Mouse (Mus musculus): Measurements from ENCODE around the gene Tbc1d9b. TPM values are rescaled to one million over a fixed set of nuclear protein-coding genes. Genes with fewer than 3 reads are reported as not detected.

The Tbc1d9b gene
- polyA plus RNA-seq, 1 experiment from 2014 or later = 30.1 TPM

- H3K27ac ChIP-seq (ENCODE audit: low read depth, low read length) = no peak overlapping the region
- H3K9me3 ChIP-seq (ENCODE audit: control insufficient read depth, low read length) = no peaks in the 10 kb centered on the region
- 59% methylated on average over 11 of the region's 11 CpGs for WGBS
- H3K4me2 ChIP-seq = no peak overlapping the region
- H3K9ac ChIP-seq (ENCODE audit: low read depth, low read length) = no peak overlapping the region
- H3K36me3 ChIP-seq (ENCODE audit: control insufficient read depth, insufficient read depth, low read length) = no peaks in the 10 kb centered on the region
- ATAC-seq (replicated peaks; ENCODE audit: low FRiP score) (no peak), DNase-seq (ENCODE audit: low spot score) (peak; percentile 50)
- peaks cover 38% of the 10 kb centered on the region for H3K4me1 ChIP-seq (replicated peaks; ENCODE audit: control insufficient read depth, insufficient read depth, low read length)
- no peaks in the 10 kb centered on the region for H3K27me3 ChIP-seq (replicated peaks; ENCODE audit: control insufficient read depth, insufficient read depth, low read length)
- no peak overlapping the region for H3K4me3 ChIP-seq (ENCODE audit: low read depth, low read length)
These were observed 81.9 kb downstream of the Tbc1d9b start for GRCm38 (mm10) chr11:50212848-50213758.

GRCm38 (mm10) chr11:50214631-50215030 lies 83.4 kb downstream of the Tbc1d9b start:
- H3K4me2 ChIP-seq = no peak overlapping the region
- no peak for DNase-seq (ENCODE audit: low spot score)
- H3K27ac ChIP-seq (ENCODE audit: low read depth, low read length) = no peak overlapping the region
- no peak overlapping the region for H3K9ac ChIP-seq (ENCODE audit: low read depth, low read length)
- ATAC-seq (replicated peaks; ENCODE audit: low FRiP score) = no peak
- H3K9me3 ChIP-seq (ENCODE audit: control insufficient read depth, low read length) = no peaks in the 10 kb centered on the region
- peaks cover 49% of the 10 kb centered on the region for H3K4me1 ChIP-seq (replicated peaks; ENCODE audit: control insufficient read depth, insufficient read depth, low read length)
- no peaks in the 10 kb centered on the region for H3K36me3 ChIP-seq (ENCODE audit: control insufficient read depth, insufficient read depth, low read length)
- WGBS = 86% methylated on average over 6 of the region's 6 CpGs
- H3K4me3 ChIP-seq (ENCODE audit: low read depth, low read length) = no peak overlapping the region
- no peaks in the 10 kb centered on the region for H3K27me3 ChIP-seq (replicated peaks; ENCODE audit: control insufficient read depth, insufficient read depth, low read length)

- H3K4me1 ChIP-seq (replicated peaks; ENCODE audit: control insufficient read depth, insufficient read depth, low read length) = peaks cover 49% of the 10 kb centered on the region
- H3K4me2 ChIP-seq = peak overlapping the region; percentile 16
- no peak for ATAC-seq (replicated peaks; ENCODE audit: low FRiP score)
- no peak overlapping the region for H3K27ac ChIP-seq (ENCODE audit: low read depth, low read length)
- no peaks in the 10 kb centered on the region for H3K27me3 ChIP-seq (replicated peaks; ENCODE audit: control insufficient read depth, insufficient read depth, low read length)
- no peaks in the 10 kb centered on the region for H3K36me3 ChIP-seq (ENCODE audit: control insufficient read depth, insufficient read depth, low read length)
- no peak for DNase-seq (ENCODE audit: low spot score)
- no peaks in the 10 kb centered on the region for H3K9me3 ChIP-seq (ENCODE audit: control insufficient read depth, low read length)
- WGBS = 36% methylated on average over 9 of the region's 9 CpGs
- 0 out of 2 replicates have a peak overlapping the region, but pooled peaks have one; percentile 2 for H3K9ac ChIP-seq (ENCODE audit: low read depth, low read length)
- no peak overlapping the region for H3K4me3 ChIP-seq (ENCODE audit: low read depth, low read length)
These were observed 84.4 kb downstream of the Tbc1d9b start for GRCm38 (mm10) chr11:50215633-50216032.

GRCm38 (mm10) chr11:50216724-50217366 lies 85.6 kb downstream of the Tbc1d9b start:
- DNase-seq (ENCODE audit: low spot score) (no peak), ATAC-seq (replicated peaks; ENCODE audit: low FRiP score) (no peak)
- H3K9ac ChIP-seq (ENCODE audit: low read depth, low read length) = no peak overlapping the region
- H3K27me3 ChIP-seq (replicated peaks; ENCODE audit: control insufficient read depth, insufficient read depth, low read length) = no peaks in the 10 kb centered on the region
- 61% methylated on average over 4 of the region's 4 CpGs for WGBS
- no peaks in the 10 kb centered on the region for H3K36me3 ChIP-seq (ENCODE audit: control insufficient read depth, insufficient read depth, low read length)
- H3K4me1 ChIP-seq (replicated peaks; ENCODE audit: control insufficient read depth, insufficient read depth, low read length) = peaks cover 43% of the 10 kb centered on the region
- no peak overlapping the region for H3K27ac ChIP-seq (ENCODE audit: low read depth, low read length)
- no peak overlapping the region for H3K4me3 ChIP-seq (ENCODE audit: low read depth, low read length)
- no peak overlapping the region for H3K4me2 ChIP-seq
- no peaks in the 10 kb centered on the region for H3K9me3 ChIP-seq (ENCODE audit: control insufficient read depth, low read length)

- no peak for ATAC-seq (replicated peaks; ENCODE audit: low FRiP score)
- Histone ChIP-seq H3K27ac (ENCODE audit: low read depth, low read length) (no peak overlapping the region), H3K4me2 (no peak overlapping the region), H3K4me3 (ENCODE audit: low read depth, low read length) (no peak overlapping the region), H3K9ac (ENCODE audit: low read depth, low read length) (no peak overlapping the region), H3K9me3 (ENCODE audit: control insufficient read depth, low read length) (no peaks in the 10 kb centered on the region), H3K27me3 (replicated peaks; ENCODE audit: control insufficient read depth, insufficient read depth, low read length) (no peaks in the 10 kb centered on the region), H3K4me1 (replicated peaks; ENCODE audit: control insufficient read depth, insufficient read depth, low read length) (peaks cover 40% of the 10 kb centered on the region), H3K36me3 (ENCODE audit: control insufficient read depth, insufficient read depth, low read length) (no peaks in the 10 kb centered on the region)
- WGBS = 59% methylated on average over 4 of the region's 4 CpGs
- no peak for DNase-seq (ENCODE audit: low spot score)
These were observed 86.6 kb downstream of the Tbc1d9b start for GRCm38 (mm10) chr11:50217811-50218210.

GRCm38 (mm10) chr11:50219833-50220232 lies 88.6 kb downstream of the Tbc1d9b start:
- Histone ChIP-seq H3K27me3 (replicated peaks; ENCODE audit: control insufficient read depth, insufficient read depth, low read length) (no peaks in the 10 kb centered on the region), H3K9ac (ENCODE audit: low read depth, low read length) (no peak overlapping the region), H3K4me2 (no peak overlapping the region), H3K9me3 (ENCODE audit: control insufficient read depth, low read length) (no peaks in the 10 kb centered on the region), H3K4me1 (replicated peaks; ENCODE audit: control insufficient read depth, insufficient read depth, low read length) (peaks cover 46% of the 10 kb centered on the region), H3K4me3 (ENCODE audit: low read depth, low read length) (no peak overlapping the region), H3K36me3 (ENCODE audit: control insufficient read depth, insufficient read depth, low read length) (no peaks in the 10 kb centered on the region), H3K27ac (ENCODE audit: low read depth, low read length) (no peak overlapping the region)
- ATAC-seq (replicated peaks; ENCODE audit: low FRiP score) (no peak), DNase-seq (ENCODE audit: low spot score) (no peak)
- WGBS = 58% methylated on average over 2 of the region's 2 CpGs

Other genes starting within 250 kb of the Tbc1d9b start
- not detected in 2 replicates for gene Rasgef1c, start 229.6 kb upstream of the Tbc1d9b start, polyA plus RNA-seq (2014; fragmentation: Nextera tagmentation; extraction: Ambion mirVana)
- gene Rnf130, start 106.0 kb upstream of the Tbc1d9b start, polyA plus RNA-seq (2014; fragmentation: Nextera tagmentation; extraction: Ambion mirVana) = 47.8 and 48.0 TPM in 2 replicates
- 13.9 and 18.7 TPM in 2 replicates for gene Mrnip, start 43.0 kb downstream of the Tbc1d9b start, polyA plus RNA-seq (2014; fragmentation: Nextera tagmentation; extraction: Ambion mirVana)
- gene Sqstm1, start 79.4 kb downstream of the Tbc1d9b start, polyA plus RNA-seq (2014; fragmentation: Nextera tagmentation; extraction: Ambion mirVana) = 176 and 177 TPM in 2 replicates
- 22.3 and 25.4 TPM in 2 replicates for gene Mgat4b, start 79.5 kb downstream of the Tbc1d9b start, polyA plus RNA-seq (2014; fragmentation: Nextera tagmentation; extraction: Ambion mirVana)
- 0.82 and 2.6 TPM in 2 replicates for gene Ltc4s, start 107.2 kb downstream of the Tbc1d9b start, polyA plus RNA-seq (2014; fragmentation: Nextera tagmentation; extraction: Ambion mirVana)
- gene Maml1, start 160.9 kb downstream of the Tbc1d9b start, polyA plus RNA-seq (2014; fragmentation: Nextera tagmentation; extraction: Ambion mirVana) = 4.4 and 5.6 TPM in 2 replicates
- 267 and 285 TPM in 2 replicates for gene Canx, start 194.3 kb downstream of the Tbc1d9b start, polyA plus RNA-seq (2014; fragmentation: Nextera tagmentation; extraction: Ambion mirVana)
- gene Cby3, start 223.1 kb downstream of the Tbc1d9b start, polyA plus RNA-seq (2014; fragmentation: Nextera tagmentation; extraction: Ambion mirVana) = not detected in 2 replicates
- gene Hnrnph1, start 245.6 kb downstream of the Tbc1d9b start, polyA plus RNA-seq (2014; fragmentation: Nextera tagmentation; extraction: Ambion mirVana) = 341 and 346 TPM in 2 replicates

Data from liver, embryonic 11.5 days (tissue).